Mouse (Mus musculus) embryonic facial prominence, embryonic 13.5 days (tissue): ENCODE measurements at regions not wholly inside any gene's neighbourhood (a gene's known extent, or its start where the extent isn't known, plus 50 kb on each side); places are given as distances from the start of the nearest gene placed in this dataset.
"Not testable (repeated sequence)": the region's sequence is repeated elsewhere in the genome, so short reads cannot be mapped to it uniquely, and the experiment has no call there.

Source experiments
- ATAC-seq: fragments of 200-750 bp; cut with Nextera tagmentation; 2 replicates; pipeline ENCODE4 v1.8.0; 2017; ENCODE audit warnings: low read depth; ENCODE audit not compliant: insufficient number of reproducible peaks, insufficient read depth, low FRiP score, low TSS enrichment
- H3K27ac ChIP-seq: fragments of 300-500 bp; sonication (generic); 2 replicates; pipeline ENCODE4 v1.5.1; 2015; ENCODE audit warnings: moderate library complexity, mild to moderate bottlenecking, inconsistent platforms
- H3K27me3 ChIP-seq: fragments of 300-500 bp; sonication (generic); 2 replicates; pipeline ENCODE4 v1.6.1; 2015; ENCODE audit warnings: mild to moderate bottlenecking, inconsistent platforms
- H3K36me3 ChIP-seq: fragments of 300-500 bp; sonication (generic); 2 replicates; pipeline ENCODE4 v1.6.1; 2015; ENCODE audit warnings: mild to moderate bottlenecking, inconsistent platforms
- H3K4me1 ChIP-seq: fragments of 300-500 bp; sonication (generic); 2 replicates; pipeline ENCODE4 v1.6.1; 2015; ENCODE audit warnings: inconsistent platforms
- H3K4me2 ChIP-seq: fragments of 300-500 bp; sonication (generic); 2 replicates; pipeline ENCODE4 v1.6.1; 2015; ENCODE audit warnings: moderate library complexity, mild to moderate bottlenecking, inconsistent platforms
- H3K4me3 ChIP-seq: fragments of 300-500 bp; sonication (generic); 2 replicates; pipeline ENCODE4 v1.5.1; 2015; ENCODE audit warnings: mild to moderate bottlenecking, inconsistent platforms
- H3K9ac ChIP-seq: fragments of 300-500 bp; sonication (generic); 2 replicates; pipeline ENCODE4 v1.6.1; 2015; ENCODE audit warnings: mild to moderate bottlenecking, inconsistent platforms
- H3K9me3 ChIP-seq: fragments of 300-500 bp; sonication (generic); 2 replicates; pipeline ENCODE4 v1.6.1; 2016; ENCODE audit warnings: inconsistent platforms
- WGBS: fragments of 180-500 bp; shearing (Covaris S2); methylation state at CpG from one replicate; pipeline ENCODE4 v1.1.7; 2015; ENCODE audit warnings: mixed read lengths; 5-methylcytosine and 5-hydroxymethylcytosine counted together

DNA sequence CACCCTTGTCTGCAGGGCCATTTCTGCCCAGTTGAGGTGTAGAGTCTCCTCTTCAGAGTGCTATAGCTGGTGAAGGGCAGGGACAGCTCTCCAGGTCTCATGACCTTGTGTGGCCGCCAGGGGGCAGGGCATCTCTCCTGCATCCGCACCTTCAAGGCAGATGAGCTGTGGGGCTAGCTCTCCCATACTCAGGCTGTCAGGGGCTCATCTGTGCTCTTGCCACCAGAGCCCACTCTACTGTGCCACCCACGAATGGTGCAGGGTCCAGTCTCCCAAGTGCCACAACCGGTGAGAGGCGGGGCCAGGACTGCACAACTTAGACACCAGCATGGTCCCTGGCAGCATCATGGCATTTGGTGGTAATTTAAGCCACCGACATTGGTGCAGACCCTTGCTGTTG, 111.3 kb downstream of the Syt10 start:
- no peak overlapping the region for H3K27ac ChIP-seq
- H3K4me2 ChIP-seq = no peak overlapping the region
- H3K36me3 ChIP-seq = no peaks in the 10 kb centered on the region
- no peaks in the 10 kb centered on the region for H3K27me3 ChIP-seq
- H3K4me1 ChIP-seq = no peaks in the 10 kb centered on the region
- H3K9me3 ChIP-seq = no peaks in the 10 kb centered on the region
- no peak overlapping the region for H3K9ac ChIP-seq
- WGBS = 39% methylated on average over 6 of the region's 6 CpGs
- peak; percentile 62; the same call in 1 of the 2 replicates for ATAC-seq
- no peak overlapping the region for H3K4me3 ChIP-seq

GRCm38 (mm10) chr15:89724356-89724755, 117.3 kb downstream of the Syt10 start:
- WGBS = 43% methylated on average over 12 of the region's 12 CpGs

DNA sequence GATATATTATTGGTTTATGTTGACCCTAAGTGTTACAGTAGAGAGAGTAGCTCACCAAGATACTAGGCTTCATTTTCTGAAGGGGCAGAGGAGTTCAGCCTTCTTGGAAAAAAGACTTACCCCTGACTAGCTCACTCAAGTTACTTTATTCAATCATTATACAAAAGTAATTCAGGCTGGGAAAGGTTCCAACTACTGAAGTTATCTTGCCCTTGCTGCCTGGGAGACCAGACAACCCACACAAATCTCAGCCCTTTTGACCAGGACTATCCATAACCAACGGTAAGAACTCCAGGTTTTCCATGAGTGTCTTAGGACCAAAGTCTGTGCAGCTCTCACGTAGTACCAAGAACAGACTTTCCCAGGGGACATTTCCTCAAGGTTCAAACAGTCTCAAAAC, 105.5 kb upstream of the Rabl2 start:
- Histone ChIP-seq H3K4me3 (no peak overlapping the region), H3K36me3 (no peaks in the 10 kb centered on the region), H3K9me3 (no peaks in the 10 kb centered on the region), H3K4me2 (no peak overlapping the region), H3K27me3 (no peaks in the 10 kb centered on the region), H3K4me1 (no peaks in the 10 kb centered on the region), H3K27ac (no peak overlapping the region), H3K9ac (no peak overlapping the region)
- WGBS = 70% methylated on average over 2 of the region's 2 CpGs
- ATAC-seq = no peak

More at GRCm38 (mm10) chr15:89724356-89724755, 117.3 kb downstream of the Syt10 start:
- H3K4me3 ChIP-seq = no peak overlapping the region
- no peaks in the 10 kb centered on the region for H3K27me3 ChIP-seq
- H3K27ac ChIP-seq = no peak overlapping the region
- H3K9me3 ChIP-seq = no peaks in the 10 kb centered on the region
- no peak overlapping the region for H3K9ac ChIP-seq
- H3K4me1 ChIP-seq = no peaks in the 10 kb centered on the region
- ATAC-seq = no peak
- H3K4me2 ChIP-seq = peak overlapping the region; percentile 34
- no peaks in the 10 kb centered on the region for H3K36me3 ChIP-seq

GRCm38 (mm10) chr15:89676366-89676765, 84.6 kb upstream of the Rabl2 start:
- Histone ChIP-seq H3K36me3 (no peaks in the 10 kb centered on the region), H3K27me3 (no peaks in the 10 kb centered on the region), H3K9me3 (no peaks in the 10 kb centered on the region; the same call in 1 of the 2 replicates), H3K27ac (no peak overlapping the region), H3K4me3 (no peak overlapping the region), H3K4me1 (no peaks in the 10 kb centered on the region), H3K4me2 (no peak overlapping the region), H3K9ac (no peak overlapping the region)
- ATAC-seq = no peak

DNA sequence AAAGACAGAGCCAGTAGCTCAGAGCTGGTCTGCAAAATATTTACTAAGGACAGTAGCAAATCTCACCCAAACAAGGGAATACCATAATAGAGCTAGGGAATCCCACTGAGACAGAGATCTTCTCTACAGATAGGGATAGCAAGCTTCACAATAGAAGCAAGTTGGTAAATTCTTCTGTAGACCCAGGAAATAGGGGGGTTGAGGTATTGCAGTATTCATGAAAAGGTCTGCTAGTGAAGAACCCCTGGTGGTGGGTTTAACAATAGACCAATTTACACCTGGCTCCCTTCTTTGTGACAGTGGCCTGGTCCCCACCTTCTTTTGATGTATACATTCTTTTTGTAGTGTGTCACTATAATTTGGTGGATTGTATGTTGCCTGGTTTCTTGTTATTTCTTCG, 64.8 kb upstream of the Rabl2 start:
- not testable (repeated sequence) for H3K36me3 ChIP-seq, H3K27ac ChIP-seq, H3K27me3 ChIP-seq, ATAC-seq, H3K4me1 ChIP-seq, H3K4me2 ChIP-seq, H3K4me3 ChIP-seq, H3K9ac ChIP-seq, H3K9me3 ChIP-seq
- WGBS = 93% methylated on average over 1 of the region's 1 CpGs
